Mouse (Mus musculus): ENCODE measurements around the gene Rhox4a.
"Not testable (repeated sequence)": the region's sequence is repeated elsewhere in the genome, so short reads cannot be mapped to it uniquely, and the experiment has no call there.

The Rhox4a gene

DNA sequence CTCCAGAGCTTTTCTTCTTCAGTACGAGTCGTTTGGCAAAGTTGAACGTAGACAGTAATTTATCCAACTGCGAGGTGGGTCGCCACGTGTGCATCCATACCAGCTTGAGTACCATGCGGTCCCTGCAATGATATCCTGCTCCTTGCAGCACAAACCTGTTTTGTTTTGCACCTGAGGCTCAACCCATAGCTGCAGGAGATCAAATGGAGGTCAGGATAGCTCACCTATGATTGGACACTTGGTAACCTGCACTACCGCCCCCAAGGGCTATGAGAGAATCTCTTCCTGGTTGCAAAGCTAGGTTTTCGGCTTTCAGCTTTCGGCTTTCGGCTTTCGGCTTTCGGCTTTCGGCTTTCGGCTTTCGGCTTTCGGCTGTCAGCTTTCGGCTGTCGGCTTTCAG lies at the start of gene Rhox4a:
Gene Rhox4a, plus strand, starts transcription at position 301 of the 400 bp plus-strand sequence.
- ATAC-seq (ENCODE audit: insufficient number of reproducible peaks, low FRiP score, low TSS enrichment) = not testable (repeated sequence)

DNA sequence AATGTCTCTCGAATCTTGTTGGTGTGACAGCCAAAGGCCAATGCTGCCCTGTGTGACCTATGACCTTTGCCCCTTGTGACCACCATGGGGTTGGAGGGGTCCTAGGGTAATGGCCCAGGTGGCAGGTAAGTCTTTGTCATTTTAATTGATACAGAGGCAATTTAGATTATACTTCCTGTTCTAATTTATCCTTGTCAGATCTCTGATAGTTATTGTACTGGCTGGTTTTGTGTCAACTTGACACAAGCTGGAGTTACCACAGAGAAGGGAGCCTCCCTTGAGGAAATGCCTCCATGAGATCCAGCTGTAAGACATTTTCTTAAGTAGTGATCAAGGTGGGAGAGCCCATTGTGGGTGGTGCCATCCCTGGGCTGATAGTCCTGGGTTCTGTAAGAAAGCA lies 43.0 kb upstream of the Rhox4a start, which contains the start of gene Rhox1:
Gene Rhox1, minus strand, starts transcription at position 101 of the 400 bp plus-strand sequence.
- not testable (repeated sequence) for ATAC-seq (ENCODE audit: insufficient number of reproducible peaks, low FRiP score, low TSS enrichment)

DNA sequence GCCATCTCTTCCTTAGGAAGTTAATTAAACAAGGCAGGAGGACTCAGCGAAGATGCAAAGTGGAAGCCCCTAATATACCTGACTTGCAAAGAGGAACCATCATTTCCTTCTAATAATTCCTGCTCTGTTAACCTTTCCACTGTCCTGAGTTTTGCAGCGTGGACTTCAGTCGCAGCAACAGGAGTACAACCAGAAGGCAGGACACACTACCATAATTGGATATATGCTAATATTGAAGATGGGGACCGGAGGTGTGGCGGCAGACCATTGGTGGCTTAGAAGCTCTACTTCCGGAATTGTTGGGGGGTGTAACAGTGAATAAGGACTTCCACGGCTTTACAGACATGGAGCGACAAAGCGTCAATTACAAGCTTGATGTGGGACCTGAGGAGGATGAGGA lies 20.5 kb upstream of the Rhox4a start, which contains the start of gene Rhox2a:
Gene Rhox2a, plus strand, starts transcription at position 301 of the 400 bp plus-strand sequence.
- ATAC-seq (ENCODE audit: insufficient number of reproducible peaks, low FRiP score, low TSS enrichment) = not testable (repeated sequence)

DNA sequence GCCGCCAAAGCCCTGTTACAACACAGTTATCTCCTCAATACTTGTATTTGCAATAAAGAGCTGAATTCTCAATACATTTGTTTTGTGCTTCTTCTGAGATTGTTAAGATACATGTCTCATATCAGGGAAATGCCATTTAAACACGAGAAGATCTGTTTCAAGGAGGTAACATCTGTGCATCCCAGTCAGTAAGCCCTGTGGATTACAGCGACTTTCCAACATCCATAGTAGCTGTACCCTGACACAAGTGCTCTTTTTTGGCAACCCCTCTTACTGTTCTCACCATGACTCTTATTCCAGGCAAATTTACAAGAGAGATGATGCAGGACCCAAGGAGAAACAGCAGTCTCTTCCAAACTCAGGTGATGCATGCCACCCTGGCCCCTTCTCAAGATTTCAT lies 15.5 kb upstream of the Rhox4a start, which contains the start of gene Rhox3a:
Gene Rhox3a, plus strand, starts transcription at position 301 of the 400 bp plus-strand sequence.
- not testable (repeated sequence) for ATAC-seq (ENCODE audit: insufficient number of reproducible peaks, low FRiP score, low TSS enrichment)
